Mouse (Mus musculus) liver, embryonic 13.5 days (tissue): Measurements from ENCODE around the gene Mcpt1. TPM values are rescaled to one million over a fixed set of nuclear protein-coding genes. Genes with fewer than 3 reads are reported as not detected.

Experiments
- polyA plus RNA-seq: library from polyadenylated mRNA; unstranded; fragments of >200 nt; fragmentation: Nextera tagmentation; extraction: Ambion mirVana; gene quantifications from 2 replicates; pipeline ENCODE4 v1.2.1, GENCODE M21; 2015

Gene Mcpt1
- polyA plus RNA-seq, 1 experiment from 2014 or later: not detected

Other genes starting within 250 kb of the Mcpt1 start
- 1.8 and 2.2 TPM in 2 replicates for gene Adcy4, start 233.9 kb upstream of the Mcpt1 start, polyA plus RNA-seq
- 20.4 and 22.1 TPM in 2 replicates for gene Ripk3, start 229.1 kb upstream of the Mcpt1 start, polyA plus RNA-seq
- 1.5 and 1.8 TPM in 2 replicates for gene Nfatc4, start 194.8 kb upstream of the Mcpt1 start, polyA plus RNA-seq
- 2.2 and 3.1 TPM in 2 replicates for gene Nynrin, start 164.0 kb upstream of the Mcpt1 start, polyA plus RNA-seq
- 0.10 and 0.13 TPM in 2 replicates for gene Cbln3, start 133.6 kb upstream of the Mcpt1 start, polyA plus RNA-seq
- 6.8 and 7.6 TPM in 2 replicates for gene Khnyn, start 133.0 kb upstream of the Mcpt1 start, polyA plus RNA-seq
- gene Sdr39u1, start 117.7 kb upstream of the Mcpt1 start, polyA plus RNA-seq: 13.3 and 14.1 TPM in 2 replicates
- 0.12 and 0.20 TPM in 2 replicates for gene Cma1, start 73.3 kb upstream of the Mcpt1 start, polyA plus RNA-seq
- gene Cma2, start 67.0 kb upstream of the Mcpt1 start, polyA plus RNA-seq: not detected in 2 replicates
- gene Mcpt9, start 12.5 kb downstream of the Mcpt1 start, polyA plus RNA-seq: not detected in 2 replicates
- 0.24 TPM in 2 replicates for gene Mcpt2, start 24.1 kb downstream of the Mcpt1 start, polyA plus RNA-seq
- gene Mcpt4, start 44.3 kb downstream of the Mcpt1 start, polyA plus RNA-seq: not detected in 2 replicates
- 2.3 and 3.3 TPM in 2 replicates for gene Mcpt8, start 67.3 kb downstream of the Mcpt1 start, polyA plus RNA-seq
- 20.1 and 21.8 TPM in 2 replicates for gene Ctsg, start 84.6 kb downstream of the Mcpt1 start, polyA plus RNA-seq
- gene Gzme, start 102.7 kb downstream of the Mcpt1 start, polyA plus RNA-seq: not detected in 2 replicates
- gene Gzmd, start 114.6 kb downstream of the Mcpt1 start, polyA plus RNA-seq: not detected in 2 replicates
- not detected in 2 replicates for gene Gzmg, start 141.6 kb downstream of the Mcpt1 start, polyA plus RNA-seq
- gene Gzmn, start 156.6 kb downstream of the Mcpt1 start, polyA plus RNA-seq: not detected in 2 replicates
- not detected in 2 replicates for gene Gzmf, start 193.4 kb downstream of the Mcpt1 start, polyA plus RNA-seq
- gene Gzmc, start 216.7 kb downstream of the Mcpt1 start, polyA plus RNA-seq: not detected in 2 replicates
- 0.07 and 0.17 TPM in 2 replicates for gene Gzmb, start 244.3 kb downstream of the Mcpt1 start, polyA plus RNA-seq